Mouse (Mus musculus) brain, embryonic 14.5 days (tissue): ENCODE data around the gene Gm10717.
"Not testable (repeated sequence)": the region's sequence is repeated elsewhere in the genome, so short reads cannot be mapped to it uniquely, and the experiment has no call there.

Experiments used
- CTCF ChIP-seq: fragments of 200-500 bp; IDR thresholded peaks from 2 replicates; pipeline ENCODE4 v1.5.1; 2012; ENCODE audit warnings: inconsistent platforms, mild to moderate bottlenecking, moderate library complexity, borderline replicate concordance; ENCODE audit not compliant: insufficient read depth, insufficient read length; ENCODE audit errors: extremely low read depth
- POLR2A ChIP-seq: fragments of 200-500 bp; IDR thresholded peaks from 2 replicates; pipeline ENCODE4 v1.6.1; 2012; ENCODE audit warnings: mild to moderate bottlenecking, inconsistent platforms, borderline replicate concordance; ENCODE audit not compliant: poor library complexity, insufficient read depth, insufficient read length, severe bottlenecking; ENCODE audit errors: extremely low read depth

GRCm38 (mm10) chr9:3017108-3017507 is 8.1 kb upstream of the Gm10717 start, which contains the start of gene Gm10719:
- not testable (repeated sequence) for TF ChIP-seq CTCF, POLR2A
